Mouse (Mus musculus) limb, embryonic 12.5 days (tissue): ENCODE measurements around the gene Nrn1l. TPM values are rescaled to one million over a fixed set of nuclear protein-coding genes. Genes with fewer than 3 reads are reported as not detected.

Experiments used
- ATAC-seq: fragments of 200-750 bp; cut with Nextera tagmentation; 2 replicates; pipeline ENCODE4 v1.8.0; 2017; ENCODE audit warnings: low read depth, moderate TSS enrichment; ENCODE audit not compliant: insufficient number of reproducible peaks, insufficient read depth, low FRiP score, low TSS enrichment
- H3K27ac ChIP-seq: fragments of 300-500 bp; sonication (generic); 2 replicates; pipeline ENCODE4 v1.5.1; 2016; ENCODE audit warnings: mild to moderate bottlenecking, moderate library complexity
- H3K27me3 ChIP-seq: fragments of 300-500 bp; sonication (generic); 2 replicates; pipeline ENCODE4 v1.6.1; 2016; ENCODE audit warnings: mild to moderate bottlenecking, moderate library complexity
- H3K36me3 ChIP-seq: fragments of 300-500 bp; sonication (generic); 2 replicates; pipeline ENCODE4 v1.6.1; 2016; ENCODE audit warnings: mild to moderate bottlenecking, moderate library complexity
- H3K4me1 ChIP-seq: fragments of 300-500 bp; sonication (generic); replicated peaks from 2 replicates; pipeline ENCODE4 v1.6.1; 2016
- H3K4me2 ChIP-seq: fragments of 300-500 bp; sonication (generic); 2 replicates; pipeline ENCODE4 v1.6.1; 2016; ENCODE audit warnings: mild to moderate bottlenecking, moderate library complexity
- H3K4me3 ChIP-seq: fragments of 300-500 bp; sonication (generic); replicated peaks from 2 replicates; pipeline ENCODE4 v1.5.1; 2016; ENCODE audit warnings: mild to moderate bottlenecking
- H3K9ac ChIP-seq: fragments of 300-500 bp; sonication (generic); replicated peaks from 2 replicates; pipeline ENCODE4 v1.6.1; 2016; ENCODE audit warnings: mild to moderate bottlenecking, moderate library complexity
- H3K9me3 ChIP-seq: fragments of 300-500 bp; sonication (generic); 2 replicates; pipeline ENCODE4 v1.6.1; 2016; ENCODE audit warnings: mild to moderate bottlenecking, moderate library complexity
- WGBS: fragments of 180-500 bp; shearing (Covaris S2); methylation state at CpG from one replicate; pipeline ENCODE4 v1.1.7; 2016; 5-methylcytosine and 5-hydroxymethylcytosine counted together
- polyA plus RNA-seq: library from polyadenylated mRNA; unstranded; fragments of >200 nt; fragmentation: Nextera tagmentation; extraction: Ambion mirVana; gene quantifications from 2 replicates; pipeline ENCODE4 v1.2.1, GENCODE M21; 2016

Nrn1l gene
- polyA plus RNA-seq, 1 experiment from 2014 or later: 0.38 TPM

DNA sequence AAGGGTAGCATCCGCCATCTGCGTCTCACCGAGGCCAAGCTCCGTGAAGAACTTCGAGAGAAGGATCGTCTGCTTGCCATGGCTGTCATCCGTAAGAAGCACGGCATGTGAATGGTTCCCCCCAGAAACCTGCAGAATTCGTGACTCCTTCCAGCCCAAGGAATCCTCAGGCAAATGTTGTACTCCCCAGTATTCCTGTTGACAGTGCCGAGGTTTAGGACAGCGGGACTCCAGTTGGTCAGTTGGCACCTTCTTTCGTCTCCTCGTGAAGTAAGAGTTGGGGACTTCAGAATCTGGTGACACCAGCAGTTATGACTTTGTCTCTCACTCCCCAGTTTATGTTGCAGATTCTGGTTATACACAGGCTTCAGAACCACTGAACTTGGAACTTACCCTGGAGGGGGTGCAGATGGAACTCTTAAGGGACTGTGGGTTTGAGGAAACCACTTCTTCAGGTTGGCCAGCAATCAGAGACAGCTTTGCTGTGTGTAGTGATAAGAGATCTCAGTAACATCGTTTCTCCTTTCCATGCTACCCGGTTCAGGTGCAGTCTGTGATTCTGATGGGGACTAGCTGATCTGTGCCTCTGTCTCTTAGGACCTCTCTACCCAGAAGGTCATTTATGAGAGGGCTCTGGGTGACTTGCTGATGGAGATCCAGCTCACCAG lies 37.1 kb upstream of the Nrn1l start:
- Histone ChIP-seq H3K9ac (peak overlapping the region; percentile 82), H3K27me3 (no peaks in the 10 kb centered on the region), H3K27ac (peak overlapping the region; percentile 89), H3K9me3 (no peaks in the 10 kb centered on the region), H3K4me1 (peaks cover 45% of the 10 kb centered on the region), H3K36me3 (peaks cover 7% of the 10 kb centered on the region; the same call in 1 of the 2 replicates), H3K4me3 (peak overlapping the region; percentile 77), H3K4me2 (peak overlapping the region; percentile 98)
- WGBS: 19% methylated on average over 15 of the region's 15 CpGs
- ATAC-seq: no peak

DNA sequence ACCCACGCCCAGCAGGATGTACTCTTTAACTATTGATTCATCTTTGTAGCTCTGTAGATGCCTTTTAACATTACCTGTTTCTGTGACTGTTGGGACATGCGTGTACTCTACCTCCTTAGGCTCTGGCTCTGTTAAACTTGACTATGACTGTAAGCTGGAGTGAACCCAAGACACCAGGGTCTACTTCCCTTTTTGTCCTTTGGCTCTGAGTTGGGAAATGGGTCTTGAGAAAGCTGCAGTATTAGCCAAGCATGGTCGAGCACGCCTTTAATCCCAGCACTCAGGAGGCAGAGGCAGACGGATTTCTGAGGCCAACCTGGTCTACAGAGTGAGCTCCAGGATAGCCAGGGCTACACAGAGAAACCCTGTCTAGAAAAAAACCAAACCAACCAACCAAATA lies 34.9 kb upstream of the Nrn1l start:
- Histone ChIP-seq H3K36me3 (peaks cover 11% of the 10 kb centered on the region), H3K27me3 (no peaks in the 10 kb centered on the region), H3K4me3 (no peak overlapping the region), H3K27ac (no peak overlapping the region), H3K4me1 (peaks cover 56% of the 10 kb centered on the region), H3K9me3 (no peaks in the 10 kb centered on the region), H3K4me2 (peak overlapping the region; percentile 3; the same call in 1 of the 2 replicates), H3K9ac (no peak overlapping the region)
- ATAC-seq: no peak
- 85% methylated on average over 5 of the region's 5 CpGs for WGBS

DNA sequence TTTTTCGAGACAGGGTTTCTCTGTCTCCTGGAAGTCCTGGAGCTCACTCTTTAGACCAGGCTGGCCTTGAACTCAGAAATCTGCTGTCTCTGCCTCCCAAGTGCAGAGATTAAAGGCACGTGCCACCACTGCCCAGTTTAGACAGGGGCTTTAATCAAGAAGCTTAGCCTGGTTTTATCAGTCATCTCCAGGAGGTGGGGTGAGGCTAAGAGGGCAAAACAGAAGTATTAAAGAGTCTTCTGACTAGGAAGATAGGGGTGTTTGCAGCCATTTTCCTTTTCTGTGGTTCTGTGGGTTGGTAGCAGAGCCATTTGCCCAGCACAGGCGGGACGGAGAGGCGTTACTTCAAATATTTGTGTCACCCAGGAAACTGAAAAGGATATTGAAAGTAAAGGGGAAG lies 34.1 kb upstream of the Nrn1l start:
- WGBS: 79% methylated on average over 5 of the region's 5 CpGs
- Histone ChIP-seq H3K4me1 (peaks cover 54% of the 10 kb centered on the region), H3K4me2 (peak overlapping the region; percentile 90; the same call in 1 of the 2 replicates), H3K27ac (peak overlapping the region; percentile 85), H3K9ac (no peak overlapping the region), H3K4me3 (no peak overlapping the region), H3K27me3 (no peaks in the 10 kb centered on the region), H3K36me3 (peaks cover 15% of the 10 kb centered on the region), H3K9me3 (no peaks in the 10 kb centered on the region)
- no peak for ATAC-seq

DNA sequence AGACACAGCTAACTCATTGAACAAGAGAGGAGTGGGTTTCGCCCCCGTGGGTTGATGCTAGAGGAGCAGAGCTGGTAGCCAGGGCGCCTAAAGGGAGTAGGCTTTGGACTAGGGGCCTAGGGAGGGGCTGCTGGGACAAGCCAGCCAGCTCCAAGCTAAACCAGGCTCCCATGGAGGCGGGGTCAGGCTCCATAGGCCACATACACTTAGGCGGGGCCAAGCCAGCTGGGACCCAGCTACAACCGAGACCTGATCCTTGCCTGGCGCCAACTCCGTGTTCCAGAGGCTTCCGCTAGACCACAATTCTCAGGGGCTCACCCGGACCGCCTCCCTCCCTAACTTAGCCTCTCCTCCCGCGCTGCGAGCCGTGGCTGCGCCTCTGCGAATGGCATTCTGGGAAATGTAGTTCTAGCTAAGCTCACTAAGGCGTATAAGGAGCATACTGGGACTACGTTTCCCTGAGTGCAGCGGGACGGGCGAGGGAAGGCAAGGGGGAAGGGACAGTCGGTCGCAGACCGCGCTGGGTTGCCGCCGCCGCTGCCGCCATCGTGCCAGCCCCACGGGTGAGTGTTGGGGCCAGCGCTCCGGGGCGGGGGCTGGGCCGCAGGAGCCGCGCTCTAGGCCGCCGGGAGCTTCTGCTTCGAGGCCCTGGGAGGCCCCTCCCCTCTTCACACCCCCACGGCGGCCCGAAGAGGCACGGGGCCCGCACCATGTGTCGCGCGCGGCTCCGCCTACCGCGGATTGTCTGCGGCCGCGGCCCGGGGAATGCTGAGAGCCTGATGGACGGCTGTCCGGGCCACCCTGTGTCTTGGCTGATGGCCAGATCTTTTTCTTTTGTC lies 33.0 kb upstream of the Nrn1l start, which contains the start of gene Nutf2:
Gene Nutf2, plus strand, starts transcription at position 438 of the 839 bp plus-strand sequence.
- Histone ChIP-seq H3K27me3 (no peaks in the 10 kb centered on the region), H3K9ac (peak within 1 kb of the TSS; percentile 97), H3K36me3 (peaks cover 21% of the 10 kb centered on the region), H3K4me2 (peak within 1 kb of the TSS; percentile 90), H3K27ac (peak within 1 kb of the TSS; percentile 85), H3K4me1 (peaks cover 53% of the 10 kb centered on the region), H3K9me3 (no peaks in the 10 kb centered on the region), H3K4me3 (peak within 1 kb of the TSS; percentile 97)
- peak; percentile 98 for ATAC-seq
- under 1% methylated on average over 59 of the region's 59 CpGs for WGBS

DNA sequence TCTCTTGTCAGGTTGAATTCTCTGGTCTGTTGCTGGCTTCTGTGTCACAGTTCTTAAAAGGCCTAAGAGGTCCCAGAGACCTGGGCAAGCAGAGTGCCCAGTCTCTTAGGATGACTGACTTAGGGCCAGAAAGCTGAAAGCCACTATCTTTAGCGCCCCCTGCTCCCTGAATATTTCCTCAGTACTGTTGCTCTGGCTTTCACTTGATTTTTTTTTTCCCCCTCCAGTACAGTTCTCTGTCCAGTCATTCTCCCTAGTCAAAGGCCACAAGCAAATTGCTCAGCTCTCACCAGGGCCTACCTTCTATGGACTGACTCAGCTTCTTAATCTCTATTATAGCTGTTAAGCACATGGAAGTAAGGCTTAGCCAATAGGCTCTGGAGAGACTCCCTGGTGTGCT lies 31.4 kb upstream of the Nrn1l start:
- Histone ChIP-seq H3K27ac (no peak overlapping the region), H3K27me3 (no peaks in the 10 kb centered on the region), H3K9ac (peak overlapping the region; percentile 97; the same call in 1 of the 2 replicates), H3K4me2 (peak overlapping the region; percentile 90), H3K4me3 (peak overlapping the region; percentile 97), H3K9me3 (no peaks in the 10 kb centered on the region), H3K36me3 (peaks cover 36% of the 10 kb centered on the region), H3K4me1 (peaks cover 41% of the 10 kb centered on the region)
- ATAC-seq: no peak
- WGBS: 13% methylated on average over 1 of the region's 1 CpGs

DNA sequence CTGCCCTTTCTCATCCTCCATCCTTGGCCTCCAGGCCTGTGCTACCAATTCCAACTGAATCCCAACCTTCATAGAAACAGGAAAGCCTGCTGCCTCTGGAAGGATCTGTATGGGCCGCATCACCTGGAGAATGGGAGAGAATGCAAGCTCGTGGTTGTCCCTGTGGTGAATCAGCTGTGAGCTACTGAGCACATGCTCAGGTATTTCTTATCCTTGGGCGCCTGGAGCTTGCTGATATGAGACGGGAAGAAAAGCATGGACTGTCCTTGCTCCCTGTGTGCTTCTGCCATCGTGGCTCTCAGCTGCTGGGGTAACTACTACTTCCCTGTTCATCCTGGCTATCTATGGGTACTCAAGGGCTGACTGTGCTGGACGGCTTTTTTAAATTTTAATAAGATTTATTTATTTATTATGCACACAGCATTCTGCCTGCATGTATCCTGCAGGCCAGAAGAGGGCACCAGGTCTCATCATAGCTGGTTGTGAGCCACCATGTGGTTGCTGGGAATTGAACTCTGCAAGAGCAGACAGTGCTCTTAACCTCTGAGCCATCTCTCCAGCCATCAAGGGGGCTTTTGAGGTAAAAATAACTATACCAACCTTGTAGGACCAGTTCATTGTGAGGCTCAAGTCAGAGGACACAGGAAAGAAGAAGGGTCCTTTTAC lies 26.9 kb upstream of the Nrn1l start:
- WGBS: 90% methylated on average over 6 of the region's 6 CpGs
- peaks cover 73% of the 10 kb centered on the region for H3K36me3 ChIP-seq
- no peak overlapping the region for H3K4me3 ChIP-seq
- H3K9ac ChIP-seq: no peak overlapping the region
- H3K4me2 ChIP-seq: no peak overlapping the region
- peaks cover 9% of the 10 kb centered on the region for H3K4me1 ChIP-seq
- H3K27ac ChIP-seq: no peak overlapping the region
- H3K27me3 ChIP-seq: no peaks in the 10 kb centered on the region
- H3K9me3 ChIP-seq: no peaks in the 10 kb centered on the region
- no peak for ATAC-seq

DNA sequence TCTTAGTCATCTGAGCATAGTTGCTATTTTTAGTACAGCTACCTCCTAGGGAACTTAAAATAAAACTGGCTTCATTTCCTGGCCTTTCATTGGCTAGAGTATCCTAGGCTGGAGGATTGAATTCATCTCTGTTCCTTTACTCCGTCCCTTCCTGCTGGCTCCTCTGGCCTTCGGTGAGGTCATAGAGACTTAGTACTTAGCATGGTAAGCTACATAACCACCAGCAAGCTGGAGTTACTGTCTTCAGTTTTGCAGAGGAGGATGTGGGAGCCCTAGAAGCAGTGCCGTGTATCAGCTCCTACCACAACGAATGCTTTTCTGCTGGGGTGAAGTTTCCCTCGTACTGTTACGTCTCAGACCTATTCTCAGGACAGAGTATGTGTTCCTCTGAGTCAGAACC lies 19.1 kb upstream of the Nrn1l start:
- 92% methylated on average over 6 of the region's 6 CpGs for WGBS
- no peaks in the 10 kb centered on the region for H3K4me1 ChIP-seq
- no peak for ATAC-seq
- no peaks in the 10 kb centered on the region for H3K9me3 ChIP-seq
- no peaks in the 10 kb centered on the region for H3K27me3 ChIP-seq
- no peak overlapping the region for H3K9ac ChIP-seq
- no peak overlapping the region for H3K27ac ChIP-seq
- H3K4me2 ChIP-seq: no peak overlapping the region
- no peak overlapping the region for H3K4me3 ChIP-seq
- H3K36me3 ChIP-seq: peaks cover 92% of the 10 kb centered on the region

DNA sequence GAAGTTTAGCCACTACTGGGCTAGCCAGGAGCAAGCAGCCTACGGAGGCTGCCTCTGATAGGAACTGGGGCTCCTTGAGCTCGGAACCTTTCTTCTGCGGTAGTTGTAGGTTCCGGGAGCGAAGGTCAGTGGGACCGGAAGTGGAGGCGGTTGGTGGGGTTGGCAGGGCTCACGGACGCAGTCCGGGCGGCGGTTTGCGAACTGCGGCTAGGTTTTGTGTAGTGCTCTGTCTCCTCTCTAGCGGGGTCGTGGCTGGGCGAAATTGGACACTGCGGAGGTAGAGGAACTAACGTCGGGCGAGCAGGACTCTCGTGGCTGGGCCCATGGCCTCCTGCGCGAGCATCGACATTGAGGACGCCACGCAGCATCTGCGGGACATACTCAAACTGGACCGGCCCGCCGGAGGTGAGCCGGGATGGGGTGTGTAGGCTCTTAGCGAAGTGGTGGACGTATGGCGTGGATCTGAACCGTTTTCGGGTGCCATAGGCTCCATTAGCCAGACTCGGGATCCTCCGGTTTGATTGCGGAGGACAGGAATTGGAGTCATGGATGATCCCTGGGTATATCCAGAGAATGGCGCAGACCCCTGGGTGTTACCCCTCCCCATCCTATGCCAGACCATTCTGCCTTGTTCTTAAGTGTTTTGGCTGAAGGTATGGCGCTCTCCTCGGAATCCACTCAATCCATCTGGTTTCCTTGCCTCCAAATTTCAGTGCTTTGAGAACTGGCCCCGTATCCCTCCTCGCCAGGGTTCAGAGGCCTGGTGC lies 12.4 kb upstream of the Nrn1l start, which contains the start of gene Edc4:
Gene Edc4, plus strand, starts transcription at position 128 of the 767 bp plus-strand sequence.
- H3K4me2 ChIP-seq: peak within 1 kb of the TSS; percentile 78
- peaks cover 56% of the 10 kb centered on the region for H3K36me3 ChIP-seq

DNA sequence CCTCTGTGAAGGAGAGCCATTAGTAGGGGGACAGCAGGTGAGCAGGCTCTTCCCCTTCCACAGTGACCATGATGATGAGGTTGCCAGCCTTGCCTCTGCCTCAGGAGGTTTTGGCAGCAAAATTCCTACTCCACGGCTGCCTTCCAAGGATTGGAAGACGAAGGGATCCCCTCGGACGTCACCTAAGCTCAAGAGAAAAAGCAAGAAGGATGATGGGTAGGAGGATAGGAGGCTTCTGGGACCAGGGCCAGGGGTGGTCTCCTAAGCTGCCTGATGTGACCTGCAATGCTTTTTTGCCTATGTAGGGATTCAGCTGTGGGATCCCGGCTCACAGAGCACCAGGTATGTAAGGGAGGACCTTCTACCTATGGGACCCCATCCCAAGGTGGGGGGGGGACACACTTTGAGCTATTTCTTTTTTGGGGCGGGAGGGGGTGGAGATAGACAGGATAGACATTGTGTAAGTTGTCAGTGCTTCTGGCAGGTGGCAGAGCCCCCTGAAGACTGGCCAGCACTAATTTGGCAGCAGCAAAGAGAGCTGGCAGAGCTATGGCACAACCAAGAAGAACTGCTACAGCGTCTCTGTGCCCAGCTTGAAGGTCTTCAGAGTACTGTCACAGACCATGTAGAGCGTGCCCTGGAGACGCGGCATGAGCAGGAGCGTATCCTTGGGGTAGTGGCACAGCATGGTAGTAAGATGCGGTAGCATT lies 3.5 kb upstream of the Nrn1l start:
- no peak overlapping the region for H3K27ac ChIP-seq
- peaks cover 7% of the 10 kb centered on the region for H3K4me1 ChIP-seq
- no peak overlapping the region for H3K4me2 ChIP-seq
- H3K36me3 ChIP-seq: peaks cover 95% of the 10 kb centered on the region
- H3K27me3 ChIP-seq: no peaks in the 10 kb centered on the region
- H3K4me3 ChIP-seq: no peak overlapping the region
- no peak for ATAC-seq
- no peak overlapping the region for H3K9ac ChIP-seq
- 94% methylated on average over 12 of the region's 12 CpGs for WGBS
- no peaks in the 10 kb centered on the region for H3K9me3 ChIP-seq

More for the DNA sequence above, 12.4 kb upstream of the Nrn1l start, which contains the start of gene Edc4:
- Histone ChIP-seq H3K4me1 (peaks cover 27% of the 10 kb centered on the region), H3K27ac (peak within 1 kb of the TSS; percentile 67), H3K9me3 (no peaks in the 10 kb centered on the region), H3K27me3 (no peaks in the 10 kb centered on the region), H3K9ac (peak within 1 kb of the TSS; percentile 88), H3K4me3 (peak within 1 kb of the TSS; percentile 91)
- under 1% methylated on average over 45 of the region's 45 CpGs for WGBS
- ATAC-seq: peak; percentile 83

DNA sequence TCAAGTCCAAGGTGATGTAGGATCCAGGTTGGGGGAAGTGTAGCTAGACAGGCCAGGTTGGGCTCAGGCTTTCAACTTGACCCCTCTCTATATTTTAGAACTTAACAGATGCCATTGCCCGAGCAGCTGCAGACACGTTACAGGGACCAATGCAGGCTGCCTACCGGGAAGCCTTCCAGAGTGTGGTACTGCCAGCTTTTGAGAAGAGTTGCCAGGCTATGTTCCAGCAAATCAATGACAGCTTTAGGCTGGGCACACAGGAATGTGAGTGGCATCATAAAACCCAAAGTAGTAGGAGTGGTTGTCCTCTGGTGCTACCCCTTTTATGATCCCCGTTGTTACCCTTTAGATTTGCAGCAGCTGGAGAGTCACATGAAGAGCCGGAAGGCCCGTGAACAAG lies 2.5 kb upstream of the Nrn1l start:
- H3K4me1 ChIP-seq: peaks cover 7% of the 10 kb centered on the region
- 88% methylated on average over 6 of the region's 6 CpGs for WGBS
- H3K27me3 ChIP-seq: no peaks in the 10 kb centered on the region
- no peaks in the 10 kb centered on the region for H3K9me3 ChIP-seq
- H3K4me2 ChIP-seq: no peak overlapping the region
- peaks cover 90% of the 10 kb centered on the region for H3K36me3 ChIP-seq
- no peak overlapping the region for H3K27ac ChIP-seq
- no peak overlapping the region for H3K4me3 ChIP-seq
- no peak for ATAC-seq
- H3K9ac ChIP-seq: no peak overlapping the region
